Mouse (Mus musculus) stomach, postnatal 0 days (tissue): Measurements from ENCODE around the gene Xrcc5. TPM values are rescaled to one million over a fixed set of nuclear protein-coding genes. Genes with fewer than 3 reads are reported as not detected.

Source experiments
- ATAC-seq: fragments of 200-750 bp; cut with Nextera tagmentation; 2 replicates; pipeline ENCODE4 v1.8.0; 2017; ENCODE audit not compliant: low FRiP score, low TSS enrichment
- DNase-seq: peaks from one replicate; pipeline ENCODE4 v3.0.0-alpha.2; 2016; ENCODE audit warnings: low spot score
- H3K27ac ChIP-seq: fragments of 300-500 bp; sonication (generic); replicated peaks from 2 replicates; pipeline ENCODE4 v1.5.1; 2014; ENCODE audit warnings: mild to moderate bottlenecking, control low read depth
- H3K27me3 ChIP-seq: fragments of 300-500 bp; sonication (generic); 2 replicates; pipeline ENCODE4 v1.6.1; 2014; ENCODE audit warnings: low read length; ENCODE audit not compliant: control insufficient read depth, insufficient read depth
- H3K36me3 ChIP-seq: fragments of 300-500 bp; sonication (generic); 2 replicates; pipeline ENCODE4 v1.6.1; 2014; ENCODE audit warnings: low read length, mixed read lengths; ENCODE audit not compliant: control insufficient read depth, insufficient read depth
- H3K4me1 ChIP-seq: fragments of 300-500 bp; sonication (generic); replicated peaks from 2 replicates; pipeline ENCODE4 v1.6.1; 2014; ENCODE audit warnings: antibody characterized with exemption; ENCODE audit not compliant: control insufficient read depth, insufficient read depth
- H3K4me2 ChIP-seq: fragments of 300-500 bp; sonication (generic); replicated peaks from 2 replicates; pipeline ENCODE4 v1.6.1; 2014; ENCODE audit warnings: low read depth, mild to moderate bottlenecking, control low read depth, moderate library complexity
- H3K4me3 ChIP-seq: fragments of 300-500 bp; sonication (generic); 2 replicates; pipeline ENCODE4 v1.5.1; 2014; ENCODE audit warnings: low read depth, low read length, control low read depth
- H3K9ac ChIP-seq: fragments of 300-500 bp; sonication (generic); 2 replicates; pipeline ENCODE4 v1.6.1; 2014; ENCODE audit warnings: mild to moderate bottlenecking, low read length, control low read depth, mixed read lengths
- H3K9me3 ChIP-seq: fragments of 300-500 bp; sonication (generic); 2 replicates; pipeline ENCODE4 v1.6.1; 2016; ENCODE audit warnings: low read length; ENCODE audit not compliant: control insufficient read depth
- CTCF ChIP-seq: IDR thresholded peaks from 2 replicates; pipeline ENCODE4 v1.5.1; 2016; ENCODE audit warnings: antibody characterized with exemption, low read depth, mild to moderate bottlenecking, moderate library complexity
- EP300 ChIP-seq: optimal IDR thresholded peaks from 2 replicates; pipeline ENCODE3; 2016; ENCODE audit warnings: antibody characterized with exemption
- WGBS: fragments of 180-500 bp; shearing (Covaris S2); extraction: QIAGEN DNeasy Blood & Tissue Kit; methylation state at CpG from one replicate; pipeline ENCODE4 v1.1.7; 2014; 5-methylcytosine and 5-hydroxymethylcytosine counted together
- polyA plus RNA-seq: library from polyadenylated mRNA; unstranded; fragments of >200 nt; fragmentation: Nextera tagmentation; extraction: Ambion mirVana; gene quantifications from 2 replicates; pipeline ENCODE4 v1.2.1, GENCODE M21; 2015

Gene Xrcc5
- polyA plus RNA-seq, 1 experiment from 2014 or later, result 21.1 TPM

DNA sequence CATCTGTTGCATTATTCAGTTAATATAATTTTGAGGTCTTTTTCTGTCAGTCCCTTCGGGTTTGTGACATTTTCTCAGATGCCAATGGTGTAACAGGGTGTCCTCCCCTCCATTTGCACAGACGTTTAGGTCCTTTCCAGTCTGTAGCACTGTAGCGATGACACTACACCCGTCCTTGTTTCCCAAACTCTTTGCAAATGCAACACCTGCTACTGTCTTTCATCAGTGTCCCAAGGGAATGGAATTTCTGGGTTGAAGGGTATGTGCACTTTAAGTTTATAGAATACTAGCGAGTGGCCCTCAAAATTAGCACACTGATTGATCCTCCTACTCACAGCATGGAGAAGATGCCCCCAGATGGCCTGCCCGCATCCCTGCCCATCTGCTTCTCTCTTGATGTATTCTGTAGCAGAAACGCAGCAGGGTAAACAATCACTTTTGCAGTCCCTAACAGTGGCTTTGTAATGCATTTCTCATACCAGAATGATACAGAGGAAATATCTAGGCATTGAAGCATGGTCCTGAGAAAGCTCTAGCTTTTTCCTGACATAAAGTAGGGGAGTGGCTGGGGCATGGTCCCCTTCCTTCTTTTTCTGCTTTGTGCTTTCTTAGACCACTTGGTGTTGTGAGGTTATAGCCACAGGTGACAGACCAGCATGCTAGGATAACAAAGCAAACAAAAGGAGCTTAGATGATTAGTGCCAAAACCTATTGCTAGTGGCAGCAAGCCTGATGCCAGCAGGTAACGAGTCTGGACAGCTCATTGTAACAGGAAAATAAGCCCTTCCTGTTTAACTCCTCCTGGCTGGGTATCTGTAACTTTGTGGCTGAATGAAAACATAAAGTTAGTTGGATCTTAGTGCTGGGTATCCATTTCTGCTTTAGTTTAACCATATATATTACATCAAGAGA is 111.8 kb downstream of the Xrcc5 start:
- H3K4me1 ChIP-seq, result no peaks in the 10 kb centered on the region
- H3K4me2 ChIP-seq, result no peak overlapping the region
- H3K36me3 ChIP-seq, result no peaks in the 10 kb centered on the region
- ATAC-seq (no peak), DNase-seq (no peak)
- no peaks in the 10 kb centered on the region for H3K27me3 ChIP-seq
- H3K9me3 ChIP-seq, result no peaks in the 10 kb centered on the region
- H3K9ac ChIP-seq, result no peak overlapping the region
- no peak for TF ChIP-seq CTCF
- no peak for TF ChIP-seq EP300
- no peak overlapping the region for H3K4me3 ChIP-seq
- no peak overlapping the region for H3K27ac ChIP-seq
- 71% methylated on average over 8 of the region's 8 CpGs for WGBS

GRCm38 (mm10) chr1:72420220-72420619 is 113.0 kb downstream of the Xrcc5 start:
- ATAC-seq (no peak), DNase-seq (no peak)
- 56% methylated on average over 2 of the region's 2 CpGs for WGBS
- H3K9me3 ChIP-seq, result no peaks in the 10 kb centered on the region
- no peaks in the 10 kb centered on the region for H3K36me3 ChIP-seq
- H3K4me3 ChIP-seq, result no peak overlapping the region
- H3K4me1 ChIP-seq, result no peaks in the 10 kb centered on the region
- no peak overlapping the region for H3K27ac ChIP-seq
- no peak overlapping the region for H3K9ac ChIP-seq
- H3K27me3 ChIP-seq, result no peaks in the 10 kb centered on the region
- TF ChIP-seq CTCF, result no peak
- no peak for TF ChIP-seq EP300
- H3K4me2 ChIP-seq, result no peak overlapping the region

- WGBS, result 92% methylated on average over 4 of the region's 4 CpGs
- H3K4me1 ChIP-seq, result no peaks in the 10 kb centered on the region
- no peak overlapping the region for H3K27ac ChIP-seq
Measured at GRCm38 (mm10) chr1:72422121-72422520, 114.9 kb downstream of the Xrcc5 start.

DNA sequence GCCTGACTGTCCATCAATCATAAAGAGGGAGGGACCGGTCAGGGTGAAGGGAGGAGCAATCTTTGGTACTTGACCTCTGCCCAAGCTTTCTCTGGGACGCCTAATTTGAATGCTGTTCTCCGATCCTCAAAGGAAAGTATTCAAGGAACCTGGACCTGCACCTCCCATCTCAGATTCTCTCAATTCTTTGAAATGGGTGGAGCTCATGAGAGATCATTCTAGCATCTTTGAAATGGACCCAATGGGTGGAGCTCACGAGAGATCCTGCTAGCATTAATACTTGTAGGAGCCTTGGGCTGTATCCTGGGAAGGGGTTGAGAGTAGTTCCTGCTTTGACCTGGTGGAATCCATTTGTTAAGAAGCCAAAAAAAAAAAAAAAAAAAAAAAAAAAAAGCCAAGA is 119.2 kb downstream of the Xrcc5 start:
- no peaks in the 10 kb centered on the region for H3K9me3 ChIP-seq
- no peak for DNase-seq
- 77% methylated on average over 4 of the region's 4 CpGs for WGBS
- H3K9ac ChIP-seq, result no peak overlapping the region
- H3K4me1 ChIP-seq, result no peaks in the 10 kb centered on the region
- no peaks in the 10 kb centered on the region for H3K36me3 ChIP-seq
- H3K4me3 ChIP-seq, result no peak overlapping the region
- ATAC-seq, result no peak
- TF ChIP-seq CTCF (no peak), EP300 (no peak)
- no peak overlapping the region for H3K4me2 ChIP-seq
- no peaks in the 10 kb centered on the region for H3K27me3 ChIP-seq
- no peak overlapping the region for H3K27ac ChIP-seq

More at GRCm38 (mm10) chr1:72422121-72422520, 114.9 kb downstream of the Xrcc5 start:
- no peaks in the 10 kb centered on the region for H3K36me3 ChIP-seq
- no peak for ATAC-seq
- H3K4me2 ChIP-seq, result no peak overlapping the region
- no peaks in the 10 kb centered on the region for H3K27me3 ChIP-seq
- no peak overlapping the region for H3K9ac ChIP-seq
- no peak for TF ChIP-seq CTCF
- no peak for TF ChIP-seq EP300
- no peaks in the 10 kb centered on the region for H3K9me3 ChIP-seq
- H3K4me3 ChIP-seq, result no peak overlapping the region
- DNase-seq, result no peak

- Histone ChIP-seq H3K27me3 (no peaks in the 10 kb centered on the region), H3K9me3 (no peaks in the 10 kb centered on the region), H3K4me1 (no peaks in the 10 kb centered on the region), H3K4me2 (no peak overlapping the region), H3K36me3 (no peaks in the 10 kb centered on the region), H3K9ac (no peak overlapping the region), H3K4me3 (no peak overlapping the region), H3K27ac (no peak overlapping the region)
- no peak for DNase-seq
- ATAC-seq, result peak; percentile 47; the same call in 1 of the 2 replicates
- WGBS, result 82% methylated on average over 8 of the region's 8 CpGs
- no peak for TF ChIP-seq CTCF
- TF ChIP-seq EP300, result no peak
Measured at GRCm38 (mm10) chr1:72428526-72428925, 121.3 kb downstream of the Xrcc5 start.

GRCm38 (mm10) chr1:72429107-72429807 is 122.0 kb downstream of the Xrcc5 start:
- H3K4me2 ChIP-seq, result no peak overlapping the region
- ATAC-seq, result peak; percentile 29; the same call in 1 of the 2 replicates
- 83% methylated on average over 7 of the region's 7 CpGs for whole genome bisulfite sequencing
- H3K27ac ChIP-seq, result no peak overlapping the region
- DNase-seq, result no peak
- H3K4me3 ChIP-seq, result no peak overlapping the region
- H3K9me3 ChIP-seq, result no peaks in the 10 kb centered on the region
- no peaks in the 10 kb centered on the region for H3K27me3 ChIP-seq
- no peaks in the 10 kb centered on the region for H3K4me1 ChIP-seq
- H3K36me3 ChIP-seq, result no peaks in the 10 kb centered on the region
- no peak for TF ChIP-seq EP300
- no peak for TF ChIP-seq CTCF
- H3K9ac ChIP-seq, result no peak overlapping the region
